Mouse (Mus musculus): ENCODE measurements around the gene H2-DMb1. TPM values are rescaled to one million over a fixed set of nuclear protein-coding genes. Genes with fewer than 3 reads are reported as not detected.

Gene H2-DMb1
- polyA plus RNA-seq, 2 experiments: 0.79 to 1.2 TPM

DNA sequence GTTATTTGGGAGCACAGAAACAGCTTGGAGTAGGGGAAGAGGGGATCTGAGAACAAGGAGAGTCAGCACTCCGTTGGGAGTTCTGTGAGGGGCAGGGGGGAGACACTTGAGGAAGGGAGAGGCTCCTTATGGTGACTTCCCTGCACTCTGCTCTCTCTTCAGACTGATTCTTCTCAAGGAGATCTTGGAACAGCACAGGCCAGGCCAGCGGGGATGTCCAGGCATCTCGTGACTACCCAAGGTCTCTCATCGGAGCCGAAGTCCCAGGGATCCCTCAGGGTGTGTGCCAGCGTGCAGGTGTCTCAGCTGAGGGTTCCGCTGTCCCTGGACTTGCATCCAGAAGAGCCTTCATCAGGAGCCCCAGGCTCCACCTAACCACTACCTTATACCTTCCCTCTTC is 14.2 kb upstream of the H2-DMb1 start:
- Histone ChIP-seq H3K27ac (no peak overlapping the region), H3K27me3 (ENCODE audit: control insufficient read depth, insufficient read depth, low read length) (peaks cover 19% of the 10 kb centered on the region), H3K4me2 (ENCODE audit: low read depth) (no peak overlapping the region), H3K9me3 (ENCODE audit: control insufficient read depth, low read length) (no peaks in the 10 kb centered on the region), H3K36me3 (replicated peaks; ENCODE audit: control insufficient read depth, insufficient read depth, low read depth) (no peaks in the 10 kb centered on the region), H3K9ac (replicated peaks) (no peak overlapping the region), H3K4me3 (ENCODE audit: insufficient read depth in 1 of 2, low read depth in 2 of 2, low read length in 2 of 2) (no peak overlapping the region), H3K4me1 (replicated peaks; ENCODE audit: control insufficient read depth in 2 of 2, insufficient read depth in 2 of 2, low read length in 1 of 2) (peaks cover 3 to 14% of the 10 kb centered on the region in 2 experiments; a peak in 3 of 4 replicates)
- TF ChIP-seq CTCF (IDR thresholded peaks at IDR 0.05; ENCODE audit: low read depth) (no peak), EP300 (IDR thresholded peaks at IDR 0.05; ENCODE audit: low read depth) (no peak)
- DNase-seq (ENCODE audit: low read depth in 3 of 3, low spot score in 3 of 3) (no peak), ATAC-seq (ENCODE audit: insufficient read depth) (no peak)
- WGBS (ENCODE audit: insufficient replicate concordance): 73% methylated on average over 7 of the region's 7 CpGs

DNA sequence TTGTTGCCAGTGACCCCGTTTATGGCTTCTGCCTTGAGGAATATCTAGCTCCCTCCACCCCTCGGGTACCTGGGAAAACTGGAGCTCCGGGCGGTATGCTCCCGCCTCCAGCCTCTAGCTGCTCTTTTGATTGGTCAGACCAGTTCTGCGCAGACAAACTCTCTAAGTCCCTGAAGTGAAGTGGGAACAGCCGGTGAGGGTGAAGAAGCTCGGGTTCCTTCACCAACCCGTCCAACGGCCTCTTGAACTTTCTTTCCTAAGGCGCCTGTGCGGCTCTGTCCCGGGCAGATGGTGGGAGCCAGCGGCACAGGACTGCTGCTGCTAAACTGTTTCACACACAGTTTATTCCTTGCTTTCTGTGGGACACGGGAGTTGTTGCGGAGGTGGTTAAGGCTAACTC is 13.5 kb upstream of the H2-DMb1 start:
- Histone ChIP-seq H3K4me3 (ENCODE audit: insufficient read depth in 1 of 2, low read depth in 2 of 2, low read length in 2 of 2) (peak overlapping the region; percentile 35 to 37), H3K4me2 (ENCODE audit: low read depth) (peak overlapping the region; percentile 66), H3K9ac (replicated peaks) (peak overlapping the region; percentile 33; the same call in 1 of the 2 replicates), H3K27me3 (ENCODE audit: control insufficient read depth, insufficient read depth, low read length) (peaks cover 19% of the 10 kb centered on the region), H3K4me1 (replicated peaks; ENCODE audit: control insufficient read depth in 2 of 2, insufficient read depth in 2 of 2, low read length in 1 of 2) (peaks cover 3 to 14% of the 10 kb centered on the region in 2 experiments; a peak in 3 of 4 replicates), H3K27ac (no peak overlapping the region), H3K9me3 (ENCODE audit: control insufficient read depth, low read length) (no peaks in the 10 kb centered on the region), H3K36me3 (replicated peaks; ENCODE audit: control insufficient read depth, insufficient read depth, low read depth) (no peaks in the 10 kb centered on the region)
- ATAC-seq (ENCODE audit: insufficient read depth): no peak
- DNase-seq (ENCODE audit: low read depth in 3 of 3, low spot score in 3 of 3): no peak
- 9% methylated on average over 16 of the region's 16 CpGs for WGBS (ENCODE audit: insufficient replicate concordance)
- TF ChIP-seq CTCF (IDR thresholded peaks at IDR 0.05; ENCODE audit: low read depth): no peak

DNA sequence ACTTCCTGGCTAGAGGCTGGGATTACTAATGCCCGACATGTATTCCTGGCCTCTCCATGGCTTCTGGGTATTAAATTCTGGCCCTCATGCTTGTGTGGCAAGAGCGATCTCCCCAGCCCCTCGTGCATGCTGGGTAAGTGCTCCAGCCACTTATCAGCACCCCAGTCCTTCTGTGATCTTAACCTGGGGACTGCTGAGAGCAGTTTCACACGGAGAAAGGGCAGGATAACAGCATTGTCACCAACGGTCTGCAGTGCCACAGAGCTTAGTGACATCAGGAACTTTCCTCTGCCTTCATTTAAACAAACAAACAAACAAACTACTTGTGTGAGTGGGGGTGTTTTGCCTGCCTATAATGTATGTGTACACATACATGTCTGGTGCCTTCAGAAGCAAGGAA is 12.6 kb upstream of the H2-DMb1 start:
- ATAC-seq (ENCODE audit: insufficient read depth) (peak; percentile 36; the same call in 1 of the 2 replicates), DNase-seq (ENCODE audit: low read depth in 3 of 3, low spot score in 3 of 3) (no peak)
- H3K4me3 ChIP-seq (ENCODE audit: insufficient read depth in 1 of 2, low read depth in 2 of 2, low read length in 2 of 2): peak overlapping the region; percentile 10 to 16; a peak in 2 of 4 replicates
- peak overlapping the region; percentile 66 for H3K4me2 ChIP-seq (ENCODE audit: low read depth)
- H3K27me3 ChIP-seq (ENCODE audit: control insufficient read depth, insufficient read depth, low read length): peaks cover 19% of the 10 kb centered on the region
- no peak overlapping the region for H3K27ac ChIP-seq
- H3K4me1 ChIP-seq (replicated peaks; ENCODE audit: control insufficient read depth in 2 of 2, insufficient read depth in 2 of 2, low read length in 1 of 2): peaks cover 3 to 14% of the 10 kb centered on the region in 2 experiments; a peak in 3 of 4 replicates
- H3K9me3 ChIP-seq (ENCODE audit: control insufficient read depth, low read length): no peaks in the 10 kb centered on the region
- no peaks in the 10 kb centered on the region for H3K36me3 ChIP-seq (replicated peaks; ENCODE audit: control insufficient read depth, insufficient read depth, low read depth)
- H3K9ac ChIP-seq (replicated peaks): peak overlapping the region; percentile 23
- TF ChIP-seq EP300 (IDR thresholded peaks at IDR 0.05; ENCODE audit: low read depth) (0 out of 2 replicates have a peak, but pooled peaks have one; percentile 17), CTCF (IDR thresholded peaks at IDR 0.05; ENCODE audit: low read depth) (no peak)
- WGBS (ENCODE audit: insufficient replicate concordance): 7% methylated on average over 5 of the region's 5 CpGs

DNA sequence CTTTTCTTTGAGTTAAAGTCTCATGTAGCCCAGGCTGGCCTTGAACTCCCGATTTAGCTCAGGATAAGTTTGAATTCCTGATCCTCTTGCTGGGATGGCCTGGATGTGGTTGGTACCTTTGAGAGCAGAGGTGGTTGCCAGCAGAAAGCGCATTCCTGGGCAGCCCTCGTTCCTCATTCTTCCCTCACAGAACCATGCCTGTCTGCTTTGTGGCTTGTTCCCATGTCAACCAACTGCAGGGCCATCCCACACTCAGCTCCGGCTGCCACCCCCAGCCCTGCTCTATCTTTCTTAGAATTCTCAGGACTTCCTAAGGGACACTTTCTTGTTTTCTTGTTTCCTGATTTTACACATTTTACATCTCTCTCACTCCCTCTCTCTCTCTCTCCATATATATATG is 11.4 kb upstream of the H2-DMb1 start:
- no peak overlapping the region for H3K4me3 ChIP-seq (ENCODE audit: insufficient read depth in 1 of 2, low read depth in 2 of 2, low read length in 2 of 2)
- no peak overlapping the region for H3K9ac ChIP-seq (replicated peaks)
- ATAC-seq (ENCODE audit: insufficient read depth): no peak
- no peak for DNase-seq (ENCODE audit: low read depth in 3 of 3, low spot score in 3 of 3)
- H3K9me3 ChIP-seq (ENCODE audit: control insufficient read depth, low read length): no peaks in the 10 kb centered on the region
- no peak for TF ChIP-seq EP300 (IDR thresholded peaks at IDR 0.05; ENCODE audit: low read depth)
- no peak for TF ChIP-seq CTCF (IDR thresholded peaks at IDR 0.05; ENCODE audit: low read depth)
- WGBS (ENCODE audit: insufficient replicate concordance): 41% methylated on average over 4 of the region's 4 CpGs
- no peaks in the 10 kb centered on the region for H3K36me3 ChIP-seq (replicated peaks; ENCODE audit: control insufficient read depth, insufficient read depth, low read depth)
- no peak overlapping the region for H3K4me2 ChIP-seq (ENCODE audit: low read depth)
- peaks cover 19% of the 10 kb centered on the region for H3K27me3 ChIP-seq (ENCODE audit: control insufficient read depth, insufficient read depth, low read length)
- H3K27ac ChIP-seq: no peak overlapping the region
- peaks cover 3 to 10% of the 10 kb centered on the region in 2 experiments; a peak in 3 of 4 replicates for H3K4me1 ChIP-seq (replicated peaks; ENCODE audit: control insufficient read depth in 2 of 2, insufficient read depth in 2 of 2, low read length in 1 of 2)

DNA sequence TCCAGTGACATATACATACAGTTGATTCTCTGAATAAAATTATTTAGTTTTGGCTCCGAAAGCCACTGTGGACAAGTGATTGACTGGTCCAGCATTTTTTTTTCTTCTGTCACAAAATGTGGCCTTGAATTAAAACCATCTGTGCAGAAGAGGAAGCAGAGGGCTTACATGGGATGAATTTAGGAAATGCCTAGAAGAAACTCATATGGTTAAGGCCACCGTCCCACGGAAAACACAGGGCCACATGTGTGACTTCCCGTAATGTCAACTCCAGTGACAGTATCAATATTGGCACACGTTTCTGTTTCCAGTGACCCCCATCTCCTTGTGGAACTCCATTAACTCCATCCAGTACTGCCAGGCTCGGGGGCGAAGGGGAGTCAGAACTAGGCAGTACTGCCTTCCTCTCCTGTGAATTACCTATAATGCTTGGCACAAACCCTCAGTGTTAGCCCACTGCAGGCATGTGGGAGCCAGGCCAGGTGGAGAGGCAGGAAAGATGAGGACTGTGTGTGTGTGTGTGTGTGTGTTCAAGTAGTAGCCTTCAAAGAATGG is 10.3 kb upstream of the H2-DMb1 start:
- H3K9ac ChIP-seq (replicated peaks): no peak overlapping the region
- no peaks in the 10 kb centered on the region for H3K36me3 ChIP-seq (replicated peaks; ENCODE audit: control insufficient read depth, insufficient read depth, low read depth)
- peaks cover 19% of the 10 kb centered on the region for H3K27me3 ChIP-seq (ENCODE audit: control insufficient read depth, insufficient read depth, low read length)
- ATAC-seq (ENCODE audit: insufficient read depth): no peak
- no peak overlapping the region for H3K4me3 ChIP-seq (ENCODE audit: insufficient read depth in 1 of 2, low read depth in 2 of 2, low read length in 2 of 2)
- H3K9me3 ChIP-seq (ENCODE audit: control insufficient read depth, low read length): no peaks in the 10 kb centered on the region
- 54% methylated on average over 7 of the region's 7 CpGs for WGBS (ENCODE audit: insufficient replicate concordance)
- no peak for DNase-seq (ENCODE audit: low read depth in 3 of 3, low spot score in 3 of 3)
- H3K4me2 ChIP-seq (ENCODE audit: low read depth): no peak overlapping the region
- TF ChIP-seq EP300 (IDR thresholded peaks at IDR 0.05; ENCODE audit: low read depth): no peak
- TF ChIP-seq CTCF (IDR thresholded peaks at IDR 0.05; ENCODE audit: low read depth): no peak
- peaks cover 3 to 10% of the 10 kb centered on the region in 2 experiments; a peak in 3 of 4 replicates for H3K4me1 ChIP-seq (replicated peaks; ENCODE audit: control insufficient read depth in 2 of 2, insufficient read depth in 2 of 2, low read length in 1 of 2)
- no peak overlapping the region for H3K27ac ChIP-seq

Data from liver, embryonic 14.5 days (tissue).